Mouse (Mus musculus) brain, adult 10 weeks (tissue): ENCODE measurements around the gene Aass. TPM values are rescaled to one million over a fixed set of nuclear protein-coding genes. Genes with fewer than 3 reads are reported as not detected.

Source experiments
- polyA plus RNA-seq: library from polyadenylated mRNA; stranded (reverse); fragments of 350-450 nt; fragmentation: Illumina TruSeq; extraction: RNeasy Lipid Tissue Mini Kit (QIAGEN cat#74804); gene quantifications from one replicate; pipeline ENCODE4 v1.2.3, GENCODE M21; 2015; ENCODE audit warnings: low read depth, low replicate concordance

Gene Aass
- 6.2 TPM for polyA plus RNA-seq

GRCm38 (mm10) chr6:23132573-23133181 lies at the start of gene Aass:
Gene Aass (minus strand): TSS chr6:23132986.

Other genes starting within 250 kb of the Aass start
- gene Fezf1, start 115.4 kb upstream of the Aass start, polyA plus RNA-seq: not detected